Mouse (Mus musculus): Measurements from ENCODE around the gene Gm47791.

DNA sequence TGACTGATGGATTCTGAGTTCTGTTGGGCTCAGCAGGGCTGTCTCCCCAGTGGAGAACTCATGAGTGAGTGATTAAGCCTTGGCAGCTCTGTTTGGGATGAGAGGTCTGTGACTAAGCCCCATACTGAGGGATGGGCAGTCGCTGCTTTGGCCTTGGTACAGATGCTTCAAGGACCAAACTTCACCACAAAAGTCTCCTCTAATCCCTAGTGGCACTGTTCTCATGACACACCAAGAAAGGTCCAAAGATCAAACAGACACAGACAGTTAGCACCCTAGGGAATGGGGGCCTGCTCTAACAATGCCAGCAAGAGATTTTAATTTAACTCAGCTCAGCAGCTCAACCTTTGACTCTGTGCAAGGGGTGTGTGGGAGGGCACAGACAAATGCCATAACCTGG is 40.7 kb upstream of the Gm47791 start:
- TF ChIP-seq CTCF (IDR thresholded peaks at IDR 0.05; ENCODE audit: extremely low read depth, insufficient read depth, low read length) (no peak), POLR2A (IDR thresholded peaks at IDR 0.05; ENCODE audit: extremely low read depth, insufficient read depth, low read length) (no peak)
